Comparison of ENCODE assay signal across 7 mouse cellular contexts in the genomic region with DNA sequence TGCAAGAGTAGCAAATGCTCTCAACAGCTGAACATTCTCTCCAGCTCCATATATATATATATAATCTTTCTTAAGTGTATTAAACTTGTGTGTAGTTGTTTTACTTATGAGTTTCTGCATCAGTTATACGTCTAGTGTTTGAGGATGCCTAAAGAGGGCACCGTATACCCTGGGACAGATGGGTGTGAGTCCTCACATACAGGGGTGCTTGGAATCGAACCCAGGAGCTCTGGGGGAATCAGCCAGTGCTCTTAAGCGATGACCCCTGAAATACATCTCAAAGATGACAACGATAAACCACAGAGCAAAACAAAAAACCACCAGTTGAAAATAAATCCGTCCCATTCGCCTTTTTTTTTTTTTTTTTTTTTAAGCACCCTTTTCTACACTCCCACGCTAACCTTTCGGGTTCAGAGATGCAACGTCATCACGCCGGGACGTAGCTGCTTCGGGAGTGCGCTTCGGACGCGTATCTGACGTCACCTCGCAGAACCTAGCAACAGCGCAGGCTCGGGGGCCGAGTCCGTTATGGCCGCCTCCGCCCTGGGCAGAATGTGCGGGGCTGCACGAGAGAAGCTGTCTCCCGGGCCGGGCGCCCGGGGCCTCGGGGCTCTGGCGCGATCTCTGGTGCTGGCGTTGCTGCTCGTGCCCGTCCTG. TPM values are rescaled to one million over a fixed set of nuclear protein-coding genes. Genes with fewer than 3 reads are reported as not detected.
DNase-seq lines count a peak whose midpoint lies in the region; ATAC-seq and TF ChIP-seq lines count a peak whose summit lies in the region.

Gene 9530068E07Rik, plus strand, starts transcription at position 489 of the 657 bp plus-strand sequence.

- peak within 1 kb of the TSS; percentile 84 for H3K4me2 ChIP-seq in intestine, postnatal 0 days (replicated peaks; ENCODE audit: low read depth)
- peak within 1 kb of the TSS; percentile 58 for H3K4me2 ChIP-seq in midbrain, embryonic 12.5 days (replicated peaks)

- H3K4me1 ChIP-seq in intestine, postnatal 0 days (replicated peaks; ENCODE audit: control insufficient read depth, insufficient read depth, low read length) = no peaks in the 10 kb centered on the region
- peaks cover 10% of the 10 kb centered on the region for H3K4me1 ChIP-seq in midbrain, embryonic 12.5 days
- H3K4me1 ChIP-seq in small intestine, adult 2 months (ENCODE audit: control insufficient read depth, insufficient read depth, insufficient read length, low read length) = peaks cover 3% of the 10 kb centered on the region; the same call in 1 of the 2 replicates

- H3K36me3 ChIP-seq in intestine, postnatal 0 days (ENCODE audit: control insufficient read depth, insufficient read depth) = 0 out of 2 replicates have a peak, but pooled peaks cover 4% of the 10 kb centered on the region
- H3K36me3 ChIP-seq in midbrain, embryonic 12.5 days = no peaks in the 10 kb centered on the region; the same call in 1 of the 2 replicates
- H3K36me3 ChIP-seq in small intestine, adult 2 months (ENCODE audit: control insufficient read depth, insufficient read depth, low read length) = no peaks in the 10 kb centered on the region

- peak; percentile 88 for ATAC-seq in intestine, postnatal 0 days
- ATAC-seq in midbrain, embryonic 12.5 days (ENCODE audit: low FRiP score, low read depth) = peak; percentile 95

- H3K4me3 ChIP-seq in intestine, postnatal 0 days (ENCODE audit: low read depth, low read length) = peak within 1 kb of the TSS; percentile 96
- H3K4me3 ChIP-seq in midbrain, embryonic 12.5 days = peak within 1 kb of the TSS; percentile 87
- peak within 1 kb of the TSS; percentile 96 for H3K4me3 ChIP-seq in small intestine, adult 2 months (ENCODE audit: low read depth, low read length)

- 1% methylated on average over 38 of the region's 38 CpGs for WGBS in intestine, postnatal 0 days
- 1% methylated on average over 38 of the region's 38 CpGs for WGBS in midbrain, embryonic 12.5 days
- WGBS in small intestine, adult 2 months = 1% methylated on average over 38 of the region's 38 CpGs

- peak within 1 kb of the TSS; percentile 96 for H3K9ac ChIP-seq in intestine, postnatal 0 days (ENCODE audit: low read depth, low read length)
- peak within 1 kb of the TSS; percentile 92 for H3K9ac ChIP-seq in midbrain, embryonic 12.5 days (replicated peaks)

- TF ChIP-seq CTCF in intestine, postnatal 0 days (IDR thresholded peaks at IDR 0.05; ENCODE audit: low read depth) = no peak
- TF ChIP-seq CTCF in small intestine, adult 2 months (IDR thresholded peaks at IDR 0.05; ENCODE audit: extremely low read depth, insufficient read length, insufficient replicate concordance, low read depth, low read length) = no peak

- peak; percentile 70 for TF ChIP-seq POLR2A in small intestine, adult 2 months (IDR thresholded peaks at IDR 0.05; ENCODE audit: low read depth, low read length)

- H3K27ac ChIP-seq in intestine, postnatal 0 days (ENCODE audit: low read depth, low read length) = peak within 1 kb of the TSS; percentile 91
- H3K27ac ChIP-seq in midbrain, embryonic 12.5 days (replicated peaks) = peak within 1 kb of the TSS; percentile 88
- peak within 1 kb of the TSS; percentile 45 for H3K27ac ChIP-seq in small intestine, adult 2 months (ENCODE audit: insufficient read depth, low read depth, low read length)

- no peaks in the 10 kb centered on the region for H3K27me3 ChIP-seq in intestine, postnatal 0 days (replicated peaks; ENCODE audit: control insufficient read depth, insufficient read depth, low read length)
- H3K27me3 ChIP-seq in midbrain, embryonic 12.5 days = no peaks in the 10 kb centered on the region
- H3K27me3 ChIP-seq in small intestine, adult 2 months (ENCODE audit: control insufficient read depth, insufficient read depth, low read length) = no peaks in the 10 kb centered on the region

- peak; percentile 90 for DNase-seq in adrenal gland, adult 8-10 months
- peak; percentile 89 for DNase-seq in embryo, embryonic 9.5 days (ENCODE audit: extremely low spot score)
- no peak for DNase-seq in gonadal fat pad, adult 2 months (ENCODE audit: low read depth)
- peak; percentile 93 for DNase-seq in left cerebral cortex, postnatal 4 days

- no peaks in the 10 kb centered on the region for H3K9me3 ChIP-seq in intestine, postnatal 0 days (ENCODE audit: control insufficient read depth)
- H3K9me3 ChIP-seq in midbrain, embryonic 12.5 days = no peaks in the 10 kb centered on the region

- intact Hi-C loops in left cerebral cortex, postnatal 4 days (cut with DNase I) = no loop called here

RNA-seq across cellular contexts. Expression of gene 9530068E07Rik, which starts in this region (rescaled TPM):
- total RNA-seq in adrenal gland, adult 8-10 months (2022) = 100 to 1,000 TPM; 147 to 165 (median 157) TPM
- 147 and 172 TPM in 2 replicates for polyA plus RNA-seq in gonadal fat pad, adult 2 months (2012; rRNA removed)
- 89.2 and 92.0 TPM in 2 replicates for polyA plus RNA-seq in intestine, postnatal 0 days (2015; fragmentation: Nextera tagmentation; extraction: Ambion mirVana)
- total RNA-seq in left cerebral cortex, postnatal 4 days (2021) = 10 to 100 TPM; 69.0 to 69.2 TPM
- polyA plus RNA-seq in midbrain, embryonic 12.5 days (2016; fragmentation: Nextera tagmentation; extraction: Ambion mirVana) = 154 TPM in 2 replicates
- polyA plus RNA-seq in small intestine, adult 2 months (2012; rRNA removed) = 69.8 and 80.0 TPM in 2 replicates
